Mouse (Mus musculus) B cell, adult (primary cell): ENCODE data around the gene 1700001J03Rik. TPM values are rescaled to one million over a fixed set of nuclear protein-coding genes. Genes with fewer than 3 reads are reported as not detected.

Experiments used
- total RNA-seq: library from RNA; stranded (reverse); gene quantifications from 4 replicates; pipeline ENCODE4 v1.2.4, GENCODE M21; 2023; ENCODE audit not compliant: inconsistent age

Gene 1700001J03Rik
- total RNA-seq: 1.00 to 3.0 TPM (median 2.8 TPM) in 3 of 4 replicates, not detected in the other

GRCm38 (mm10) chr5:146185204-146185603 lies at the start of gene 1700001J03Rik:
1700001J03Rik (minus strand) TSS chr5:146185304.

GRCm38 (mm10) chr5:146230864-146231654 lies 46.0 kb upstream of the 1700001J03Rik start, which contains the start of gene Cdk8:
Cdk8 (plus strand) TSS chr5:146231230.

GRCm38 (mm10) chr5:146220879-146221714 lies 36.0 kb upstream of the 1700001J03Rik start, which contains the start of gene Rnf6:
Rnf6 (minus strand) TSS chr5:146221555.

GRCm38 (mm10) chr5:146170621-146171020 lies 14.5 kb downstream of the 1700001J03Rik start, which contains the start of gene Gm6309:
Gm6309 (minus strand) TSS chr5:146170721.

GRCm38 (mm10) chr5:146160439-146160838 lies 24.7 kb downstream of the 1700001J03Rik start, which contains the start of gene Gm5565:
Gm5565 (minus strand) TSS chr5:146160539.

Other genes starting within 250 kb of the 1700001J03Rik start
- gene Cyp3a25, start 175.7 kb downstream of the 1700001J03Rik start, total RNA-seq: not detected in 4 replicates
- not detected in 4 replicates for gene Cyp3a59, start 106.0 kb downstream of the 1700001J03Rik start, total RNA-seq
- gene Gm5565, start 24.8 kb downstream of the 1700001J03Rik start, total RNA-seq: not detected in 4 replicates
- gene Gm6309, start 14.6 kb downstream of the 1700001J03Rik start, total RNA-seq: not detected in 4 replicates
- 37.5 to 39.3 TPM (median 39.0 TPM) in 4 replicates for gene Rnf6, start 36.3 kb upstream of the 1700001J03Rik start, total RNA-seq
- 46.7 to 55.9 TPM (median 52.3 TPM) in 4 replicates for gene Cdk8, start 45.9 kb upstream of the 1700001J03Rik start, total RNA-seq
- gene Wasf3, start 199.7 kb upstream of the 1700001J03Rik start, total RNA-seq: not detected in 4 replicates